Mouse (Mus musculus): ENCODE data around the gene Rbm25.

Rbm25 gene

GRCm38 (mm10) chr12:83726510-83727308 is 95.7 kb downstream of the Rbm25 start:
- DNase-seq (ENCODE audit: extremely low spot score, low spot score) = no peak

DNA sequence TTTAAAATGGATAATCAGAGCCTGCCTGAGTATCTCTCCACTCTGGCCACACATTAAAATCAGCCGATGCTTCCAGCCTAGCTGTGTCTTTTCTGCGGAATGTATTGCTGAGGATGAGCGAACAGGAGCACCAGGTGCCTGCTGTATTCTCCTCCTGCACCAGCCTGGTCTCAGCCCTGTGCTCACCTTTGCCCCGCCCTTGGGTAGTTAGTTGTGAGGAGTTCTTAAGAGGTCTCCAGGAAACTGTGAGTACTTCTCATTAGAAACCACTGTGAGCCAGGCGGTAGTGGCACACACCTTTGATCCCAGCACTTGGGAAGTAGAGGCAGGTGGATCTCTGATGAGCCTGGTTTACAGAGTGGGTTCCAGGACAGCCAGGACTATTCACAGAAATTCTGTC is 101.2 kb downstream of the Rbm25 start:
- DNase-seq (ENCODE audit: extremely low spot score, low spot score) = no peak

Data from neural tube, embryonic 10.5 days (tissue).